Mouse (Mus musculus): ENCODE data around the gene Slc6a12. TPM values are rescaled to one million over a fixed set of nuclear protein-coding genes. Genes with fewer than 3 reads are reported as not detected.

Gene Slc6a12
- total RNA-seq, 2 experiments from 2014 or later, result 1.6 to 1.7 TPM

DNA sequence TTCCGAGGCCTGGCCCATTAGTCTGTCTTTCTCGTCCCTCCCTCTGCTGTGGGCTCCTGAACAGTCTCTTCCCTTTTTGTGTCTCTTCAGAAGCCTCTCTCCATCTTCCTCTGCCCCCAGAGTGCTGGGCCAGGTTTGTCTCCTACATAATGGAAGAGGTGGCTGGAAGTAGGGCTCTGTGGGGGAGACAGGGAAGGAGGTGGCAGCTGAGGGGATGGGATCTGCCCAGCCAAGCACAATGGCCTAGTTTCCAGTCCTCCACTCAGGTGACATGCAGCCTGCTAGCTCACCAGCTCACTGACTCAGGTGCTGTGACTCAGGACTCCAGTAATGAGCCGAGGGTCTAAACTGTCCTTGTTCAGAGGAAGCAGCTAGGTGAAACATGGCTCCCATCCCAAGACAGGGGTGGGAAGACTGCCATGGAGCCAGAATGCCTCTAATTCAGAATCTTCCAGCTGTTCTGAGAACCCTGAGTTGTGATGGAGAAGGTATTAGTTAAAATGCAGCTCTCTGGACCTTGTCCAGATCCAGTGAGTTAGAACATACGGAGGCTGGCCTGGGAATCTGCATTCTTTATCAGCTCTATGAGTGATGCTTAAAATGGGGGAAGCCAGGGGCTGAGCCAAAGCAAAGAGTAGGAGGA, 49.9 kb downstream of the Slc6a12 start:
- DNase-seq (ENCODE audit: extremely low spot score in 1 of 2, low spot score in 2 of 2), result peak in 1 of 2 experiments; percentile 49
- TF ChIP-seq CTCF (IDR thresholded peaks at IDR 0.05), result no peak
- intact Hi-C loops (cut with DNase I), result loop anchor here (1.0 kb wide), 1 partner anchor 80 kb away; no protein-coding TSS in a partner anchor

DNA sequence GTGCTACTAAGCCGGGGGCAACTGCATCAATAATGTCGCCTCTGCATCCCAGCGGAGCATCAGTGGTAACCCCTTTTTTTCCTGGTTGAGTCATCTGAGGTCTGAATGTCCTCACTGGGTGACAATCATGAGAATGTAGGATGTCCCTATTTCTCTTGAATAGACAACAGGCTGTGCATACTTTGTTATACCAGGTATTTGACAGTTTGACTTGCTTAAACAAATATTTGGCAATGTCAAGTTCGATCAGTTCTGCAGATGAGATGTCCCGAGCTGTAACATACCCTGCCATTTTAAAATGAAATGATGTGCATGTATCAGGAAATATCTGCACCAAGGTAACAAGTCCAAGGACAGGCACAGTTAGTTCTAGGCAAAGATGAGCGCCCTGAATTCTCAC, 58.3 kb downstream of the Slc6a12 start:
- no peak for TF ChIP-seq CTCF (IDR thresholded peaks at IDR 0.05)
- DNase-seq (ENCODE audit: extremely low spot score in 1 of 2, low spot score in 2 of 2), result no peak
- intact Hi-C loops (cut with DNase I), result no loop called here
- H3K4me3 ChIP-seq, result no peak overlapping the region
- no peak overlapping the region for H3K27ac ChIP-seq

More for the DNA sequence above, 49.9 kb downstream of the Slc6a12 start:
- Histone ChIP-seq H3K27ac (0 out of 2 replicates have a peak overlapping the region, but pooled peaks have one; percentile 1), H3K4me3 (no peak overlapping the region)

DNA sequence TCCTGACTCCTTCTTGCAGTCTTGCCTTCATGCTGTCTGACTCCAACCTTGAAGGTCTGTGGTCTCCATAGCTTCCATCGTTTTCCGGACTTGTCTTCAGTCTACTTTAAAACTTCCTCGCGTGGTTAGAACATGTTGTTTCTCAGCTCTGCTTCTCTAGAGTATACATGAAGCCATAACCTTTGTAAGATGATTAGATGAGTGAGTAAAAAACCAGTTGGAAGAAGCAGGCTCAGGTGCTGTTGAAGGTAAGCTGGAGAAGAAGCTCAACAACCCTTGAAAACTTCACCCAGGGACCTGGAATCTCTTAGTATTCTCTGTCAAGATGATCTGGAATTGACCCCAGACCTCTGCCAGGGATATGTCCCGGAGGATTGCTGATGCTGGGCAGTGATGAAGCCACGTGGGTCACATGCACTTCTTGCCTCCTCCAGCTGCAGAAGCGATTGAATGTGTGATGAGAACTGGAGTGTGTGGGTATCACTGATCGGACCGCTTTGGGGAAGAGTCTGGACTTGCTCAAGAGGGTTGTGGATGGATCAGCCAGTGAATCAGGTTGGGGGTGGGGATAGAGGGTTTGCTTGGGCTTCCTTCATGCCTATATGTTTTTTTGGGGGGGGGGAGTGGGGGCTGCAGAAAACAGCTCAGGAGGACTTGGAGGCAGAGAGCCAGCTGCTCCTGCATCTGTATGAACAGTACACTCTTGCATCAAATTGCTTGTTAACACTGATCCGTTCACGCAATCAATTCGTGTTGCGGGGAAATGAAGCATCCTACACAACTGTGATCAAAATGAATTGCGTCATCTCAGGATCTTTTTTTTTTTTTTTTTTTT, 59.2 kb downstream of the Slc6a12 start:
- no peak overlapping the region for H3K4me3 ChIP-seq
- H3K27ac ChIP-seq, result no peak overlapping the region; the same call in 1 of the 2 replicates
- DNase-seq (ENCODE audit: extremely low spot score in 1 of 2, low spot score in 2 of 2), result no peak
- intact Hi-C loops (cut with DNase I), result no loop called here
- no peak for TF ChIP-seq CTCF (IDR thresholded peaks at IDR 0.05)

DNA sequence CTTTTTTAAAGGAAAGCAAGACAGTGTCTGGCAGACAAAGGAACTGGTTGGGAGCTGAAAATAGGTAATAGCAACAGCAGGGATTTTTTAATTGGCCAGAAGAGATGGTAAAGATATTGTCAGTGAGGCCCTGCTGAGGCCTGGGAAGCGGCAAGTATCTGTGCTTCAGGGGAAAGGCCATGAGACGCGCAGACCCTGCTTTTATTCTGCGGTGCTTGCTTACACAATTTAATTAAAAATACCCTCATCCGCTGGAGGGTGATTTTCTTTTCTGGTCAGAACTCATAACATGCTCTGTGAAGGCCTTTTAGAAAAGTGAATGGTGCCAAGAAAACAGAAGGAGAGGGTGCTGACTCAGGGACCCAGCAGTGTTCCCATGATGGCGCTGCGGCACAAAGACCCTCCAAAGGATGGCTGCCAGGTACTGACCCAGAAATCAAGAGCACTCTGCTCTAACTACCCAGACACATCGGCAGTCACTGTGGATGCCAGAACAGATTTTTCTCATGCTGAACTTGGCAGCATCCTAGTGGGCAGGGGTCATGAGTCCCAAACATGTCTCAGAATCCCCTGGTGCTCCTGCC, 59.9 kb downstream of the Slc6a12 start:
- no peak for DNase-seq (ENCODE audit: extremely low spot score in 1 of 2, low spot score in 2 of 2)
- intact Hi-C loops (cut with DNase I), result no loop called here
- no peak for TF ChIP-seq CTCF (IDR thresholded peaks at IDR 0.05)
- Histone ChIP-seq H3K4me3 (no peak overlapping the region), H3K27ac (peak overlapping the region; percentile 56; the same call in 1 of the 2 replicates)

DNA sequence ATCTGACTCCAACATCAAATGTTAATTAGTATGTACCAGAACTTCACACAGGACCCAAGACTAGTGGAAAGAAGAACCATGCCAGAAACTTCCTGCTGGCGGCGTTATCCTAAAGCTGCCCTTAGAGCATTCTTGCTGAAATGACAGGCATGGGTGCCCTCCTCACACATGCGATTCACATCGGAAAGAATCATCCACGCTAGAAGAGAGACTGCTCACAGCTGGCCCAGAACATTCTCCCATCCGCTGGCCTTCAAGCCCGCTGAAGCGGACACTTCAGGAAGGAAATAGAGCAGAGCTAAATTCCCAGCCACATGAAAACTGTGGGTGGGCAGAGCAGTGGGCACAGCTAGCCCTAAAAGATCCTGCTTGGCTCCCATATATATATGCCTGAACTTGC, 62.4 kb downstream of the Slc6a12 start:
- Histone ChIP-seq H3K4me3 (no peak overlapping the region), H3K27ac (no peak overlapping the region)
- TF ChIP-seq CTCF (IDR thresholded peaks at IDR 0.05), result no peak
- intact Hi-C loops (cut with DNase I), result no loop called here
- DNase-seq (ENCODE audit: extremely low spot score in 1 of 2, low spot score in 2 of 2), result no peak

DNA sequence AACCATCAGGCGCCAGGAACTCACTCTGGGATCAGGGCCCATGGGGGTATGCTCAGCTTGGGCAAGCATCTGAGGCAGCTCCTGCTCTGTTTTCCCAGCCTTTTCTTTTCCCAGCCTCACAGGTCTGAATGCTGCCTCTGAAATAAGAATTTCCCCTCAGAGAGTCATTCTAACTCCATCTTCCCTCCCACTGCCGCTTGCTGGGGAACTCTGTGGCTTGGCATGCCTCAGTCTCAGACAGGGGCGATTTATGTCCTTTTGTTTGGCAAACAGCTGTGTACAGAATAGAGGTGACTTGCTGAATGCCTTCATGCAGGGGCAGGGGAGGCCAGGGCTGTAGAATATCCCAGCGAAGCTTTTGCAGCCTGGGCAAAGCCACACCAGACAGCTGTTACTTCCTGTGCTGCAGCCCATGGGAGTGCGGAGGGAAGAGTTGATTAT, 64.7 kb downstream of the Slc6a12 start:
- no peak for DNase-seq (ENCODE audit: extremely low spot score in 1 of 2, low spot score in 2 of 2)
- H3K27ac ChIP-seq, result no peak overlapping the region; the same call in 1 of the 2 replicates
- intact Hi-C loops (cut with DNase I), result no loop called here
- no peak overlapping the region for H3K4me3 ChIP-seq
- TF ChIP-seq CTCF (IDR thresholded peaks at IDR 0.05), result no peak

DNA sequence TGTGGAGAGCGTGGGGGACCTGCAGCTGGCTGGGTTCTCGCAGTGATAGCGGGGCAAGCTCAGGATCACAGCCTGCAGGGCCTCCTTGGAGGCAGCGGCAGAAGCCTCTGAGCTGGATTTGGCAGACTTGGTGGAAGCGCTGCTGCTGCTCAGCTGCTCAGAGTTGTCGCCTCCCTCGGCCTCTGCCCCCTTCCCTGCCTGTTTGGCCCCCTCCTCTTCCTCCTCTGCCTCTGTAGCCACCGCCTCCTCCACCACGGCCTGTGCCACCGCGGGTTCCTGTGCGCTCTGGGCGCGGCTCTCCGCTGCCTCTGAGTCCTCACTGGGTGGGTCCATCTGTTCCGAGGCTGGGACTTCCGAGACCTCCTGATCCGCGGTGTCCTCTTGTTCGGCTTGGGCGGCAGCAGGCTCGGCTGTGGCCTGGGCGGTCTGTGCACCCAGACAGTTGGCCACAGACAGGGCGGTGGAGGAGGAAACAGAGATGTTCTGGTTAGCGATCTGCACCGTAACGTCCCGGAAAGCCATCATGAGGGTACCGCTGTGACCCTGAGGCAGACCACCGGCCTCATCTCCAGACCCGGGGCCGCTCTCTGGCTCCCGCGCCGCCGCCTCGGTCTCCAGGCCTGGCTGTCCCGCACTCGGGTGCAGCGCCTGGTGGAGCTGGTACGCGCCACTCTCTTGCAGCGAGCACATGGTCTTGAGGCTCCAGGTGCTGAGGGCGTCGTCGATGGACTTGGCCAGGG, 69.9 kb downstream of the Slc6a12 start:
- Histone ChIP-seq H3K27ac (no peak overlapping the region), H3K4me3 (no peak overlapping the region)

More for the DNA sequence above, 69.9 kb downstream of the Slc6a12 start:
- TF ChIP-seq CTCF (IDR thresholded peaks at IDR 0.05), result no peak
- intact Hi-C loops (cut with DNase I), result no loop called here
- DNase-seq (ENCODE audit: extremely low spot score in 1 of 2, low spot score in 2 of 2), result no peak

Small RNA genes lying within 50 kb of the gene (microRNA-seq; reads per million reads assigned to microRNA genes)
- 0 reads per million in 2 experiments for gene Gm24855

Other genes with a start within 250 kb of the Slc6a12 start
- gene Mical3, start 212.1 kb upstream of the Slc6a12 start, total RNA-seq (2021), result 100 to 1,000 TPM; 127 to 141 TPM
- gene Pex26, start 159.4 kb upstream of the Slc6a12 start, total RNA-seq (2021), result 10 to 100 TPM; 15.0 to 15.1 TPM
- gene Tuba8, start 132.4 kb upstream of the Slc6a12 start, total RNA-seq (2021), result 10 to 100 TPM; 10.6 to 12.2 TPM
- gene Usp18, start 97.2 kb upstream of the Slc6a12 start, total RNA-seq (2021), result under 1 TPM; 0.18 to 0.89 TPM
- gene Slc6a13, start 42.8 kb upstream of the Slc6a12 start, total RNA-seq (2021), result 10 to 100 TPM; 18.0 to 18.5 TPM
- 100 to 1,000 TPM; 116 to 121 TPM for gene Iqsec3, start 130.6 kb downstream of the Slc6a12 start, total RNA-seq (2021)